Mouse (Mus musculus): Measurements from ENCODE around the gene Lhb. TPM values are rescaled to one million over a fixed set of nuclear protein-coding genes. Genes with fewer than 3 reads are reported as not detected.

Gene Lhb
- polyA plus RNA-seq, 1 experiment from 2014 or later: 1.5 TPM

- Histone ChIP-seq H3K27ac (no peak overlapping the region), H3K4me3 (peak overlapping the region; percentile 22; the same call in 1 of the 2 replicates), H3K27me3 (ENCODE audit: insufficient read depth, poor library complexity, severe bottlenecking) (peaks cover 73% of the 10 kb centered on the region), H3K36me3 (peaks cover 47% of the 10 kb centered on the region), H3K9me3 (no peaks in the 10 kb centered on the region), H3K4me1 (replicated peaks) (peaks cover 28% of the 10 kb centered on the region)
- DNase-seq (ENCODE audit: low spot score): no peak
- 15% methylated on average over 27 of the region's 27 CpGs for WGBS
Measured at GRCm38 (mm10) chr7:45419859-45420614, 583 bp upstream of the Lhb start.

- Histone ChIP-seq H3K9me3 (no peaks in the 10 kb centered on the region), H3K27me3 (ENCODE audit: insufficient read depth, poor library complexity, severe bottlenecking) (peaks cover 61% of the 10 kb centered on the region), H3K27ac (no peak overlapping the region), H3K36me3 (peaks cover 58% of the 10 kb centered on the region), H3K4me1 (replicated peaks) (peaks cover 20% of the 10 kb centered on the region), H3K4me3 (no peak overlapping the region)
- no peak for DNase-seq (ENCODE audit: low spot score)
- WGBS: 92% methylated on average over 14 of the region's 14 CpGs
Measured at GRCm38 (mm10) chr7:45421194-45421593, 574 bp downstream of the Lhb start.

GRCm38 (mm10) chr7:45426556-45426955 lies 5.9 kb downstream of the Lhb start:
- peaks cover 7% of the 10 kb centered on the region; the same call in 1 of the 2 replicates for H3K27me3 ChIP-seq (ENCODE audit: insufficient read depth, poor library complexity, severe bottlenecking)
- no peak overlapping the region for H3K27ac ChIP-seq
- no peaks in the 10 kb centered on the region for H3K4me1 ChIP-seq (replicated peaks)
- no peak for DNase-seq (ENCODE audit: low spot score)
- H3K36me3 ChIP-seq: peaks cover 100% of the 10 kb centered on the region
- H3K9me3 ChIP-seq: no peaks in the 10 kb centered on the region
- H3K4me3 ChIP-seq: no peak overlapping the region
- WGBS: 94% methylated on average over 8 of the region's 8 CpGs

- WGBS: 2% methylated on average over 7 of the region's 7 CpGs
- no peak for DNase-seq (ENCODE audit: low spot score)
- peaks cover 40% of the 10 kb centered on the region for H3K36me3 ChIP-seq
- H3K4me3 ChIP-seq: peak overlapping the region; percentile 83
- peaks cover 46% of the 10 kb centered on the region for H3K4me1 ChIP-seq (replicated peaks)
- no peaks in the 10 kb centered on the region for H3K27me3 ChIP-seq (ENCODE audit: insufficient read depth, poor library complexity, severe bottlenecking)
- H3K9me3 ChIP-seq: no peaks in the 10 kb centered on the region
- peak overlapping the region; percentile 94 for H3K27ac ChIP-seq
Measured at GRCm38 (mm10) chr7:45433835-45434202, 13.2 kb downstream of the Lhb start.

- peak; percentile 100 for DNase-seq (ENCODE audit: low spot score)
- no peaks in the 10 kb centered on the region for H3K27me3 ChIP-seq (ENCODE audit: insufficient read depth, poor library complexity, severe bottlenecking)
- H3K36me3 ChIP-seq: peaks cover 37% of the 10 kb centered on the region
- peak within 1 kb of the TSS; percentile 94 for H3K27ac ChIP-seq
- H3K4me1 ChIP-seq (replicated peaks): peaks cover 46% of the 10 kb centered on the region
- H3K4me3 ChIP-seq: peak within 1 kb of the TSS; percentile 83
- no peaks in the 10 kb centered on the region for H3K9me3 ChIP-seq
- under 1% methylated on average over 45 of the region's 45 CpGs for WGBS
Measured at GRCm38 (mm10) chr7:45434203-45435015, 13.8 kb downstream of the Lhb start, which contains the start of gene Gys1. Gys1 (plus strand) TSS chr7:45434844.

- Histone ChIP-seq H3K4me1 (replicated peaks) (peaks cover 46% of the 10 kb centered on the region), H3K27ac (peak overlapping the region; percentile 94), H3K4me3 (peak overlapping the region; percentile 83), H3K9me3 (no peaks in the 10 kb centered on the region), H3K27me3 (ENCODE audit: insufficient read depth, poor library complexity, severe bottlenecking) (no peaks in the 10 kb centered on the region), H3K36me3 (peaks cover 37% of the 10 kb centered on the region)
- WGBS: 4% methylated on average over 16 of the region's 16 CpGs
- DNase-seq (ENCODE audit: low spot score): no peak
Measured at GRCm38 (mm10) chr7:45435038-45435437, 14.4 kb downstream of the Lhb start.

GRCm38 (mm10) chr7:45436444-45436843 lies 15.8 kb downstream of the Lhb start:
- peak overlapping the region; percentile 83; the same call in 1 of the 2 replicates for H3K4me3 ChIP-seq
- peaks cover 46% of the 10 kb centered on the region for H3K4me1 ChIP-seq (replicated peaks)
- no peaks in the 10 kb centered on the region for H3K9me3 ChIP-seq
- DNase-seq (ENCODE audit: low spot score): no peak
- no peak overlapping the region; the same call in 1 of the 2 replicates for H3K27ac ChIP-seq
- peaks cover 37% of the 10 kb centered on the region for H3K36me3 ChIP-seq
- no peaks in the 10 kb centered on the region for H3K27me3 ChIP-seq (ENCODE audit: insufficient read depth, poor library complexity, severe bottlenecking)
- WGBS: 92% methylated on average over 5 of the region's 5 CpGs

- peak overlapping the region; percentile 32 for H3K4me3 ChIP-seq
- H3K27me3 ChIP-seq (ENCODE audit: insufficient read depth, poor library complexity, severe bottlenecking): no peaks in the 10 kb centered on the region
- no peak overlapping the region; the same call in 1 of the 2 replicates for H3K27ac ChIP-seq
- peaks cover 37% of the 10 kb centered on the region for H3K36me3 ChIP-seq
- H3K9me3 ChIP-seq: no peaks in the 10 kb centered on the region
- DNase-seq (ENCODE audit: low spot score): no peak
- 30% methylated on average over 6 of the region's 6 CpGs for WGBS
- H3K4me1 ChIP-seq (replicated peaks): peaks cover 46% of the 10 kb centered on the region
Measured at GRCm38 (mm10) chr7:45437046-45437445, 16.4 kb downstream of the Lhb start.

GRCm38 (mm10) chr7:45437521-45438276 lies 17.1 kb downstream of the Lhb start, which contains the start of gene Ruvbl2:
Ruvbl2 (minus strand) TSS chr7:45438096.
- Histone ChIP-seq H3K27me3 (ENCODE audit: insufficient read depth, poor library complexity, severe bottlenecking) (no peaks in the 10 kb centered on the region), H3K27ac (peak within 1 kb of the TSS; percentile 24), H3K36me3 (peaks cover 35% of the 10 kb centered on the region), H3K9me3 (no peaks in the 10 kb centered on the region), H3K4me1 (replicated peaks) (peaks cover 44% of the 10 kb centered on the region), H3K4me3 (peak within 1 kb of the TSS; percentile 32)
- WGBS: 21% methylated on average over 19 of the region's 19 CpGs
- DNase-seq (ENCODE audit: low spot score): no peak

GRCm38 (mm10) chr7:45443526-45444420 lies 23.2 kb downstream of the Lhb start:
- H3K4me1 ChIP-seq (replicated peaks): 0 out of 2 replicates have a peak, but pooled peaks cover 3% of the 10 kb centered on the region
- WGBS: 90% methylated on average over 22 of the region's 22 CpGs
- no peak overlapping the region for H3K27ac ChIP-seq
- H3K9me3 ChIP-seq: no peaks in the 10 kb centered on the region
- no peaks in the 10 kb centered on the region for H3K27me3 ChIP-seq (ENCODE audit: insufficient read depth, poor library complexity, severe bottlenecking)
- no peak for DNase-seq (ENCODE audit: low spot score)
- peaks cover 81% of the 10 kb centered on the region for H3K36me3 ChIP-seq
- no peak overlapping the region for H3K4me3 ChIP-seq

- 0 out of 2 replicates have a peak, but pooled peaks cover 3% of the 10 kb centered on the region for H3K4me1 ChIP-seq (replicated peaks)
- no peak overlapping the region for H3K4me3 ChIP-seq
- no peak for DNase-seq (ENCODE audit: low spot score)
- H3K36me3 ChIP-seq: peaks cover 71% of the 10 kb centered on the region
- H3K27me3 ChIP-seq (ENCODE audit: insufficient read depth, poor library complexity, severe bottlenecking): no peaks in the 10 kb centered on the region
- H3K9me3 ChIP-seq: no peaks in the 10 kb centered on the region
- H3K27ac ChIP-seq: no peak overlapping the region
Measured at GRCm38 (mm10) chr7:45446589-45446988, 26.0 kb downstream of the Lhb start.

Data from hindbrain, embryonic 10.5 days (tissue).